Comparison of ENCODE assay signal across 27 mouse cellular contexts in the genomic region with DNA sequence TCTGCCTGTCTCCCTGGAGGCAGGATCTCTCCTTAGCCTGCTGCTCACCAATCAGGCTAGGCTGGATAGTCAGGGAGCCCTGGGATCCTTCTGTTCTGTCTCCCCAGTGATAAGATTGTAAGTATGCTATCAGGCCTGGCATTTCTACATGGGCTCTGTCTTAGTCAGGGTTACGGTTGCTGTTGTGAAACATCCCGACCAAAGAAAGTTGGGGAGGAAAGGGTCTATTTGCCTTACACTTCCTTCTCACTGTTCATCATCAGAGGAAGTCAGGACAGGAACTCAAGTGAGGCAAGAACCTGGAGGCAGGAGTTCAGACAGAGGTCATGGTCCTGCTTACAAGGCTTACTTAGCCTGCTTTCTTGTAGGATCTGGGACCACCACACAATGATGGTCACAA. TPM values are rescaled to one million over a fixed set of nuclear protein-coding genes. Genes with fewer than 3 reads are reported as not detected.
DNase-seq lines count a peak whose midpoint lies in the region; ATAC-seq and TF ChIP-seq lines count a peak whose summit lies in the region.
"Had no signal": no experiment of that assay in that cellular context is flagged by ENCODE, and none has a peak within 500 bp of the region (broad histone marks: within the 10 kb centered on the region; RNA-seq: fewer than 3 reads in every experiment).

No protein-coding gene starts in this region.

- TF ChIP-seq POLR2A in bone marrow, adult 2 months (IDR thresholded peaks at IDR 0.05; ENCODE audit: borderline replicate concordance, control insufficient read depth, low read depth, low read length), result no peak

- peak overlapping the region; percentile 25; the same call in 1 of the 2 replicates for H3K27ac ChIP-seq in bone marrow, adult 2 months (ENCODE audit: control insufficient read depth, insufficient read depth, low read depth, low read length, poor library complexity)
- H3K27ac ChIP-seq in intestine, embryonic 16.5 days (ENCODE audit: low read length), result no peak overlapping the region
- H3K27ac ChIP-seq: embryonic facial prominence, embryonic 12.5 days; embryonic facial prominence, embryonic 15.5 days; gastrocnemius, adult 2 months; heart, adult 2 months; heart, embryonic 15.5 days; hindbrain, embryonic 10.5 days; hindbrain, embryonic 14.5 days; hindbrain, postnatal 0 days had no signal

- TF ChIP-seq CTCF in bone marrow, adult 2 months (IDR thresholded peaks at IDR 0.05; ENCODE audit: control insufficient read depth, insufficient read depth, low read length), result no peak

- no peak overlapping the region for H3K4me3 ChIP-seq in bone marrow, adult 2 months (replicated peaks; ENCODE audit: control insufficient read depth, low read depth, low read length)
- H3K4me3 ChIP-seq in intestine, embryonic 16.5 days (ENCODE audit: low read length), result no peak overlapping the region
- H3K4me3 ChIP-seq: embryonic facial prominence, embryonic 12.5 days; embryonic facial prominence, embryonic 15.5 days; gastrocnemius, adult 2 months; heart, adult 2 months; heart, embryonic 12.5 days; heart, embryonic 15.5 days; hindbrain, embryonic 10.5 days had no signal

- no peaks in the 10 kb centered on the region; the same call in 1 of the 2 replicates for H3K36me3 ChIP-seq in intestine, embryonic 16.5 days (ENCODE audit: control insufficient read depth, insufficient read depth, low read length)

- no peak overlapping the region for H3K4me2 ChIP-seq in intestine, embryonic 16.5 days (ENCODE audit: low read depth, low read length)
- H3K4me2 ChIP-seq: embryonic facial prominence, embryonic 12.5 days; embryonic facial prominence, embryonic 15.5 days; heart, embryonic 12.5 days; heart, embryonic 15.5 days; hindbrain, embryonic 14.5 days had no signal

- H3K9ac ChIP-seq in intestine, embryonic 16.5 days (ENCODE audit: low read depth, low read length), result no peak overlapping the region
- H3K9ac ChIP-seq: embryonic facial prominence, embryonic 12.5 days; embryonic facial prominence, embryonic 15.5 days; forebrain, postnatal 0 days; heart, embryonic 12.5 days; heart, embryonic 15.5 days; hindbrain, embryonic 14.5 days had no signal

- 0 out of 2 replicates have a peak, but pooled peaks cover 3% of the 10 kb centered on the region for H3K9me3 ChIP-seq in intestine, embryonic 16.5 days (ENCODE audit: control insufficient read depth, low read length)
- H3K9me3 ChIP-seq: embryonic facial prominence, embryonic 12.5 days; embryonic facial prominence, embryonic 15.5 days; heart, embryonic 15.5 days had no signal

- WGBS in bone marrow, adult 2 months, result 30% methylated on average over 2 of the region's 2 CpGs
- 71% methylated on average over 2 of the region's 2 CpGs for WGBS in intestine, embryonic 16.5 days

- peaks cover 2% of the 10 kb centered on the region for H3K4me1 ChIP-seq in bone marrow, adult 2 months (ENCODE audit: control insufficient read depth, insufficient read depth, low read length)
- no peaks in the 10 kb centered on the region for H3K4me1 ChIP-seq in intestine, embryonic 16.5 days (ENCODE audit: control insufficient read depth, insufficient read depth, low read length)
- H3K4me1 ChIP-seq: embryonic facial prominence, embryonic 12.5 days; embryonic facial prominence, embryonic 15.5 days; heart, embryonic 12.5 days; heart, embryonic 15.5 days; hindbrain, embryonic 10.5 days had no signal

- peak; percentile 93 for ATAC-seq in megakaryocyte, adult 5-6 weeks (ENCODE audit: poor library complexity, severe bottlenecking)
- peak; percentile 83 for ATAC-seq in neutrophil, adult 5-6 weeks (ENCODE audit: extremely low read depth, insufficient number of reproducible peaks, low FRiP score, poor library complexity, severe bottlenecking)
- no peak for ATAC-seq in intestine, embryonic 16.5 days
- ATAC-seq: activated CD4-positive, CD25-positive, alpha-beta regulatory T cell, adult 4 months; forebrain, embryonic 14.5 days; forebrain, postnatal 0 days; hindbrain, postnatal 0 days; inflammation-experienced regulatory T-cells, adult 6 months had no signal

- H3K27me3 ChIP-seq in intestine, embryonic 16.5 days (replicated peaks; ENCODE audit: control insufficient read depth, insufficient read depth, low read length), result no peaks in the 10 kb centered on the region
- H3K27me3 ChIP-seq: embryonic facial prominence, embryonic 12.5 days; embryonic facial prominence, embryonic 15.5 days; heart, embryonic 12.5 days; heart, embryonic 15.5 days had no signal

- peak; percentile 89 for DNase-seq in 416B (ENCODE audit: low read depth)
- DNase-seq in gastrocnemius, adult 8-10 months (ENCODE audit: low spot score in 2 of 2), result no peak
- DNase-seq: adrenal gland, adult 8-10 months; adrenal gland, postnatal 25 days; cerebellum, adult 18-20 months; cerebellum, adult 9-10 months; cerebellum, postnatal 14 days; forebrain, postnatal 0 days; gastrocnemius, adult 2 months; gastrocnemius, postnatal 25 days; heart, adult 2 months; heart, postnatal 10 days; heart, postnatal 36 days had no signal

RNA-seq across cellular contexts. Expression of a gene that starts 10.4 kb away (rescaled TPM):
- 19.6 and 44.1 TPM in 2 replicates for polyA plus RNA-seq in bone marrow, adult 2 months (2011; ENCODE audit: insufficient read depth, insufficient read length, low replicate concordance, missing spikeins)
- 94.4 and 104 TPM in 2 replicates for total RNA-seq in megakaryocyte, adult 5-6 weeks (2015)
- 48.1 and 59.6 TPM in 2 replicates for total RNA-seq in megakaryocyte, adult 5-6 weeks (2017)
- 106 and 112 TPM in 2 replicates for total RNA-seq in neutrophil, adult 5-6 weeks (2017)
- 102 and 112 TPM in 2 replicates for polyA plus RNA-seq in intestine, embryonic 16.5 days (2015; fragmentation: Nextera tagmentation; extraction: Ambion mirVana)
- total RNA-seq in gastrocnemius, adult 8-10 months (2022), result 100 to 1,000 TPM; 155 to 199 (median 177) TPM

RNA-seq across cellular contexts. Expression of a gene that starts 46.7 kb away (rescaled TPM):
- 2.8 TPM in 1 of 2 replicates, not detected in the other for polyA plus RNA-seq in bone marrow, adult 2 months (2011; ENCODE audit: insufficient read depth, insufficient read length, low replicate concordance, missing spikeins)
- total RNA-seq in megakaryocyte, adult 5-6 weeks (2015), result not detected in 2 replicates
- total RNA-seq in megakaryocyte, adult 5-6 weeks (2017), result not detected in 2 replicates
- not detected in 2 replicates for total RNA-seq in neutrophil, adult 5-6 weeks (2017)
- not detected in 2 replicates for polyA plus RNA-seq in intestine, embryonic 16.5 days (2015; fragmentation: Nextera tagmentation; extraction: Ambion mirVana)
- total RNA-seq in gastrocnemius, adult 8-10 months (2022), result under 1 TPM in 1 of 4 experiments, not detected in 3; 0.43 TPM
- total RNA-seq: adrenal gland, adult 8-10 months; adrenal gland, postnatal 25 days; forebrain, postnatal 0 days; gastrocnemius, adult 2 months; gastrocnemius, postnatal 25 days; heart, adult 2 months; heart, postnatal 36 days had no signal
- polyA plus RNA-seq: activated CD4-positive, CD25-positive, alpha-beta regulatory T cell, adult 4 months; embryonic facial prominence, embryonic 12.5 days; heart, embryonic 12.5 days; hindbrain, embryonic 10.5 days; inflammation-experienced regulatory T-cells, adult 6 months had no signal

RNA-seq across cellular contexts. Expression of a gene that starts 47.9 kb away (rescaled TPM):
- polyA plus RNA-seq in bone marrow, adult 2 months (2011; ENCODE audit: insufficient read depth, insufficient read length, low replicate concordance, missing spikeins), result 15.7 and 17.7 TPM in 2 replicates
- total RNA-seq in megakaryocyte, adult 5-6 weeks (2015), result 24.1 and 25.3 TPM in 2 replicates
- 31.8 and 34.9 TPM in 2 replicates for total RNA-seq in megakaryocyte, adult 5-6 weeks (2017)
- 11.0 and 17.6 TPM in 2 replicates for total RNA-seq in neutrophil, adult 5-6 weeks (2017)
- 48.7 and 51.5 TPM in 2 replicates for polyA plus RNA-seq in intestine, embryonic 16.5 days (2015; fragmentation: Nextera tagmentation; extraction: Ambion mirVana)
- 10 to 100 TPM; 18.2 to 22.6 (median 19.5) TPM for total RNA-seq in gastrocnemius, adult 8-10 months (2022)
